Mouse (Mus musculus) kidney, adult 18-20 months (tissue): Measurements from ENCODE around the gene Wbp1.

Source experiments
- DNase-seq: peaks from one replicate; pipeline ENCODE4 v3.0.0; 2021

The Wbp1 gene

GRCm38 (mm10) chr6:83138056-83138455, 16.7 kb upstream of the Wbp1 start:
- no peak for DNase-seq

GRCm38 (mm10) chr6:83137576-83137950, 16.2 kb upstream of the Wbp1 start:
- DNase-seq, result peak; percentile 89

- DNase-seq, result peak; percentile 82
Measured at GRCm38 (mm10) chr6:83136881-83137575, 15.7 kb upstream of the Wbp1 start.

- no peak for DNase-seq
Measured at GRCm38 (mm10) chr6:83136291-83136880, 15.0 kb upstream of the Wbp1 start.

- DNase-seq, result peak; percentile 82
Measured at GRCm38 (mm10) chr6:83135571-83136161, 14.3 kb upstream of the Wbp1 start.

GRCm38 (mm10) chr6:83134951-83135513, 13.7 kb upstream of the Wbp1 start, which contains the start of gene Rtkn:
Rtkn (plus strand) TSS chr6:83135463.
- peak; percentile 57 for DNase-seq

- DNase-seq, result no peak
Measured at GRCm38 (mm10) chr6:83134226-83134625, 12.9 kb upstream of the Wbp1 start.

- no peak for DNase-seq
Measured at GRCm38 (mm10) chr6:83132176-83132919, 11.0 kb upstream of the Wbp1 start.

GRCm38 (mm10) chr6:83131469-83132034, 10.2 kb upstream of the Wbp1 start:
- DNase-seq, result peak; percentile 76

GRCm38 (mm10) chr6:83127419-83127818, 6.1 kb upstream of the Wbp1 start:
- DNase-seq, result no peak

GRCm38 (mm10) chr6:83125331-83125730, 4.0 kb upstream of the Wbp1 start, which contains the start of gene Ino80b:
Ino80b (minus strand) TSS chr6:83125431.
- DNase-seq, result no peak

- peak; percentile 93 for DNase-seq
Measured at GRCm38 (mm10) chr6:83124851-83125312, 3.5 kb upstream of the Wbp1 start.

- no peak for DNase-seq
Measured at GRCm38 (mm10) chr6:83122961-83123360, 1.6 kb upstream of the Wbp1 start.

- no peak for DNase-seq
Measured at GRCm38 (mm10) chr6:83121863-83122710, 728 bp upstream of the Wbp1 start.

GRCm38 (mm10) chr6:83119734-83120051, 1.7 kb downstream of the Wbp1 start:
- DNase-seq, result peak; percentile 38

- DNase-seq, result no peak
Measured at GRCm38 (mm10) chr6:83118825-83119733, 2.3 kb downstream of the Wbp1 start.

- DNase-seq, result no peak
Measured at GRCm38 (mm10) chr6:83118369-83118768, 3.0 kb downstream of the Wbp1 start.

- DNase-seq, result no peak
Measured at GRCm38 (mm10) chr6:83117616-83118015, 3.7 kb downstream of the Wbp1 start.

- no peak for DNase-seq
Measured at GRCm38 (mm10) chr6:83117165-83117438, 4.3 kb downstream of the Wbp1 start.

GRCm38 (mm10) chr6:83116373-83117164, 4.8 kb downstream of the Wbp1 start:
- DNase-seq, result no peak
